Mouse (Mus musculus): ENCODE results near the gene Cxcl13.

DNA sequence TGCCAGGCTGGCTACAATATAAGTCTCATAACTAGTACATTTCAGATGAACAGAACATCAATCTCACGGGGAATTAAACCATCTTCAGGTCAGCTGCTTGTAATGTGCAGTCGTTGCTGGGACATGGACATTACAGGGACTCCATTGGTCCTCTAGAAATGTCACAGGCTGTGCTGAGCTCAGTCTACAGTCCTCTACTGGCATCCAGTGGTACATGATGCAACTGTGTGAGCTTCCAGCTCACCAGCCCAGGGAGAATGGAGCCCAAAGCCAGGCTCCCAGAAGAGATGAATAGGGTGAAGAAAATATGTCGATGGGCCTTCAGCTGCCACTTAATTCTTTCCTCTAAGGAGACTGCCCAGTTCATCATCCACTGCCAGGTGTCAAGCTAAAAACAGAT is 15.5 kb downstream of the Cxcl13 start:
- TF ChIP-seq CTCF (IDR thresholded peaks at IDR 0.05) (peak; percentile 42), EP300 (IDR thresholded peaks at IDR 0.05) (no peak)
